ENCODE assay signal across 29 mouse cellular contexts in the genomic region with DNA sequence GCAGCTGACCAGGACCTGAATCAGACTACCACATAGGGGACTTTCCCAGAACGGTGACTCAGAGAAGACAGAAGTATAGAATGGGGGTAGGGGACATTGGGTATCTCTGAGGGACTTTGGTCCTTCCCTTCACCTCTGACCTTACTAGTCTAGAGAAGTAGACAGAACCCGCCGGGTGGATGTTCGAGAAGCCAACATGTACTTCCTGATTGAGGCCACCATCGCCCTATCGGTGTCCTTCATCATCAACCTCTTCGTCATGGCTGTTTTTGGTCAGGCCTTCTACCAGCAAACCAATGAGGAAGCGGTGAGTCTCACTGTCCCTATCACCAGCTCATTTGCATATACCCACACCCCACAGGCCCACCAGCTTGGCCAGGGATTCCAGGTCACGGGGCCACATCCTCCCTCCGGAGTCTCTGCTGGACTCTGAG. TPM values are rescaled to one million over a fixed set of nuclear protein-coding genes. Genes with fewer than 3 reads are reported as not detected.
A peak's percentile ranks its signal among the peaks of the same experiment; 100 is the strongest.
DNase-seq lines count a peak whose midpoint lies in the region; ATAC-seq and TF ChIP-seq lines count a peak whose summit lies in the region.
"Had no signal": no experiment of that assay in that cellular context is flagged by ENCODE, and none has a peak within 500 bp of the region (broad histone marks: within the 10 kb centered on the region; RNA-seq: fewer than 3 reads in every experiment).

No protein-coding gene starts in this region.

- H3K9ac ChIP-seq in hindbrain, embryonic 11.5 days (ENCODE audit: low read depth, low read length): no peak overlapping the region
- H3K9ac ChIP-seq: heart, embryonic 12.5 days; intestine, embryonic 15.5 days; limb, embryonic 15.5 days; liver, embryonic 14.5 days; lung, embryonic 15.5 days; neural tube, embryonic 13.5 days had no signal

- no peaks in the 10 kb centered on the region for H3K36me3 ChIP-seq in hindbrain, embryonic 11.5 days (ENCODE audit: control insufficient read depth, insufficient read depth, low read length)
- H3K36me3 ChIP-seq: heart, embryonic 12.5 days; intestine, embryonic 15.5 days; limb, embryonic 10.5 days; limb, embryonic 15.5 days; lung, embryonic 15.5 days; midbrain, embryonic 10.5 days; neural tube, embryonic 13.5 days had no signal

- intact Hi-C loops in left cerebral cortex, adult 2 months (cut with DNase I): no loop called here

- no peak overlapping the region for H3K27ac ChIP-seq in left cerebral cortex, adult 2 months
- H3K27ac ChIP-seq in hindbrain, embryonic 11.5 days (ENCODE audit: low read depth, low read length): no peak overlapping the region
- H3K27ac ChIP-seq: heart, adult 2 months; intestine, embryonic 15.5 days; layer of hippocampus, adult 2 months; limb, embryonic 10.5 days; limb, embryonic 15.5 days; liver, embryonic 14.5 days; lung, embryonic 15.5 days; neural tube, embryonic 13.5 days had no signal

- H3K4me1 ChIP-seq in hindbrain, embryonic 11.5 days (replicated peaks; ENCODE audit: control insufficient read depth, insufficient read depth, low read length): no peaks in the 10 kb centered on the region
- H3K4me1 ChIP-seq: heart, embryonic 12.5 days; lung, embryonic 15.5 days; neural tube, embryonic 13.5 days had no signal

- no peaks in the 10 kb centered on the region for H3K27me3 ChIP-seq in hindbrain, embryonic 11.5 days (ENCODE audit: control insufficient read depth, insufficient read depth, low read length)
- H3K27me3 ChIP-seq: heart, embryonic 12.5 days; intestine, embryonic 15.5 days; limb, embryonic 15.5 days; lung, embryonic 15.5 days; neural tube, embryonic 13.5 days had no signal

- DNase-seq in 416B (ENCODE audit: low read depth): peak; percentile 78
- DNase-seq in left cerebral cortex, adult 2 months (ENCODE audit: extremely low spot score in 1 of 2, low spot score in 2 of 2): no peak
- no peak for DNase-seq in hindbrain, embryonic 11.5 days (ENCODE audit: low spot score)
- DNase-seq in gastrocnemius, adult 18-20 months (ENCODE audit: low spot score): no peak
- DNase-seq: adrenal gland, adult 2 months; cerebellum, adult 18-20 months; cerebellum, postnatal 10 days; gastrocnemius, postnatal 36 days; heart, adult 2 months; kidney, adult 2 months; kidney, postnatal 36 days had no signal

- 91% methylated on average over 10 of the region's 10 CpGs for WGBS in hindbrain, embryonic 11.5 days

- no peak for TF ChIP-seq CTCF in left cerebral cortex, adult 2 months (IDR thresholded peaks at IDR 0.05)

- no peak overlapping the region for H3K4me3 ChIP-seq in left cerebral cortex, adult 2 months
- no peak overlapping the region for H3K4me3 ChIP-seq in hindbrain, embryonic 11.5 days (ENCODE audit: low read depth, low read length)
- H3K4me3 ChIP-seq: heart, adult 2 months; heart, embryonic 12.5 days; intestine, embryonic 15.5 days; layer of hippocampus, adult 2 months; limb, embryonic 10.5 days; limb, embryonic 15.5 days; lung, embryonic 15.5 days; midbrain, embryonic 10.5 days; myocyte; neural tube, embryonic 13.5 days had no signal

- ATAC-seq in CD4-positive, CD25-positive, alpha-beta regulatory T cell, adult 4 months: peak; percentile 19
- ATAC-seq in common myeloid progenitor, adult 5-6 weeks (replicated peaks; ENCODE audit: low read depth, poor library complexity, severe bottlenecking): peak; percentile 27
- ATAC-seq in megakaryocyte progenitor cell, adult 5-6 weeks (replicated peaks; ENCODE audit: poor library complexity): peak; percentile 45
- no peak for ATAC-seq in cerebellum, adult (ENCODE audit: insufficient number of reproducible peaks, low FRiP score, low TSS enrichment)
- ATAC-seq in hindbrain, embryonic 11.5 days (ENCODE audit: low FRiP score): no peak
- ATAC-seq: forebrain, embryonic 14.5 days; hindbrain, embryonic 16.5 days; intestine, embryonic 15.5 days; midbrain, embryonic 16.5 days had no signal

- no peak overlapping the region for H3K4me2 ChIP-seq in hindbrain, embryonic 11.5 days (replicated peaks; ENCODE audit: low read depth, low read length)
- H3K4me2 ChIP-seq: heart, embryonic 12.5 days; intestine, embryonic 15.5 days; limb, embryonic 15.5 days; lung, embryonic 15.5 days; neural tube, embryonic 13.5 days had no signal

- no peaks in the 10 kb centered on the region for H3K9me3 ChIP-seq in hindbrain, embryonic 11.5 days (ENCODE audit: control insufficient read depth, low read length)
- H3K9me3 ChIP-seq: heart, embryonic 12.5 days; intestine, embryonic 15.5 days; limb, embryonic 10.5 days; limb, embryonic 15.5 days; lung, embryonic 15.5 days; midbrain, embryonic 10.5 days; neural tube, embryonic 13.5 days had no signal

RNA-seq across cellular contexts. Expression of gene Slc11a1, which starts 6.6 kb away (rescaled TPM):
- polyA plus RNA-seq in CD4-positive, CD25-positive, alpha-beta regulatory T cell, adult 4 months (2017; shearing (Covaris generic)): 1 to 10 TPM in 1 of 2 experiments, under 1 TPM in 1; 0.78 to 4.0 TPM
- 1.2 and 2.1 TPM in 2 replicates for total RNA-seq in common myeloid progenitor, adult 5-6 weeks (2017)
- 2.1 and 3.8 TPM in 2 replicates for total RNA-seq in megakaryocyte progenitor cell, adult 5-6 weeks (2015)
- 0.95 and 1.7 TPM in 2 replicates for total RNA-seq in megakaryocyte progenitor cell, adult 5-6 weeks (2017)
- 1 to 10 TPM; 5.0 to 5.4 TPM for total RNA-seq in left cerebral cortex, adult 2 months (2021)
- 1.3 and 1.4 TPM in 2 replicates for polyA plus RNA-seq in hindbrain, embryonic 11.5 days (2014; fragmentation: Nextera tagmentation; extraction: Ambion mirVana)
- total RNA-seq in gastrocnemius, adult 18-20 months (2021): 1 to 10 TPM; 3.6 to 8.1 TPM
- total RNA-seq: hematopoietic stem cell, adult 5-6 weeks had no signal

RNA-seq across cellular contexts. Expression of gene Ctdsp1, which starts 9.7 kb away (rescaled TPM):
- 10 to 100 TPM; 39.8 to 48.3 TPM for polyA plus RNA-seq in CD4-positive, CD25-positive, alpha-beta regulatory T cell, adult 4 months (2017; shearing (Covaris generic))
- total RNA-seq in common myeloid progenitor, adult 5-6 weeks (2017): 31.6 and 48.0 TPM in 2 replicates
- total RNA-seq in megakaryocyte progenitor cell, adult 5-6 weeks (2015): 79.1 and 89.1 TPM in 2 replicates
- total RNA-seq in megakaryocyte progenitor cell, adult 5-6 weeks (2017): 33.0 and 33.2 TPM in 2 replicates
- 10 to 100 TPM; 21.6 to 25.6 TPM for total RNA-seq in left cerebral cortex, adult 2 months (2021)
- 36.3 and 42.0 TPM in 2 replicates for polyA plus RNA-seq in hindbrain, embryonic 11.5 days (2014; fragmentation: Nextera tagmentation; extraction: Ambion mirVana)
- total RNA-seq in gastrocnemius, adult 18-20 months (2021): 100 to 1,000 TPM; 107 TPM

RNA-seq across cellular contexts. Expression of gene Catip, which starts 19.7 kb away (rescaled TPM):
- polyA plus RNA-seq in CD4-positive, CD25-positive, alpha-beta regulatory T cell, adult 4 months (2017; shearing (Covaris generic)): under 1 TPM in 1 of 2 experiments, not detected in 1; 0.29 TPM
- total RNA-seq in common myeloid progenitor, adult 5-6 weeks (2017): not detected in 2 replicates
- total RNA-seq in megakaryocyte progenitor cell, adult 5-6 weeks (2015): 0.37 TPM in 1 of 2 replicates, not detected in the other
- total RNA-seq in megakaryocyte progenitor cell, adult 5-6 weeks (2017): not detected in 2 replicates
- total RNA-seq in left cerebral cortex, adult 2 months (2021): 1 to 10 TPM in 1 of 2 experiments, under 1 TPM in 1; 0.54 to 1.9 TPM
- polyA plus RNA-seq in hindbrain, embryonic 11.5 days (2014; fragmentation: Nextera tagmentation; extraction: Ambion mirVana): 1.1 TPM in 2 replicates
- total RNA-seq in gastrocnemius, adult 18-20 months (2021): under 1 TPM in 1 of 2 experiments, not detected in 1; 0.11 TPM

RNA-seq across cellular contexts. Expression of gene Vil1, which starts 27.6 kb away (rescaled TPM):
- under 1 TPM; 0.23 to 0.33 TPM for polyA plus RNA-seq in CD4-positive, CD25-positive, alpha-beta regulatory T cell, adult 4 months (2017; shearing (Covaris generic))
- 0.05 TPM in 1 of 2 replicates, not detected in the other for total RNA-seq in common myeloid progenitor, adult 5-6 weeks (2017)
- not detected in 2 replicates for total RNA-seq in megakaryocyte progenitor cell, adult 5-6 weeks (2015)
- not detected in 2 replicates for total RNA-seq in megakaryocyte progenitor cell, adult 5-6 weeks (2017)
- 1 to 10 TPM in 1 of 2 experiments, under 1 TPM in 1; 0.30 to 1.0 TPM for total RNA-seq in left cerebral cortex, adult 2 months (2021)
- polyA plus RNA-seq in hindbrain, embryonic 11.5 days (2014; fragmentation: Nextera tagmentation; extraction: Ambion mirVana): 0.11 and 0.13 TPM in 2 replicates
- total RNA-seq in gastrocnemius, adult 18-20 months (2021): under 1 TPM in 1 of 2 experiments, not detected in 1; 0.11 TPM
- total RNA-seq: gastrocnemius, postnatal 36 days had no signal

Comparison
In these comparisons a context has a peak if more than half of its experiments do, and no peak if none do; other contexts are left out.
1. ATAC-seq: peak in CD4-positive, CD25-positive, alpha-beta regulatory T cell, adult 4 months (single experiment), common myeloid progenitor, adult 5-6 weeks (single experiment) and megakaryocyte progenitor cell, adult 5-6 weeks (single experiment); none in cerebellum, adult (single experiment) and hindbrain, embryonic 11.5 days (single experiment).